Mouse (Mus musculus): ENCODE data around the gene Rnf5. TPM values are rescaled to one million over a fixed set of nuclear protein-coding genes. Genes with fewer than 3 reads are reported as not detected.

Rnf5 gene
- polyA plus RNA-seq, 1 experiment from 2014 or later: 104 TPM

DNA sequence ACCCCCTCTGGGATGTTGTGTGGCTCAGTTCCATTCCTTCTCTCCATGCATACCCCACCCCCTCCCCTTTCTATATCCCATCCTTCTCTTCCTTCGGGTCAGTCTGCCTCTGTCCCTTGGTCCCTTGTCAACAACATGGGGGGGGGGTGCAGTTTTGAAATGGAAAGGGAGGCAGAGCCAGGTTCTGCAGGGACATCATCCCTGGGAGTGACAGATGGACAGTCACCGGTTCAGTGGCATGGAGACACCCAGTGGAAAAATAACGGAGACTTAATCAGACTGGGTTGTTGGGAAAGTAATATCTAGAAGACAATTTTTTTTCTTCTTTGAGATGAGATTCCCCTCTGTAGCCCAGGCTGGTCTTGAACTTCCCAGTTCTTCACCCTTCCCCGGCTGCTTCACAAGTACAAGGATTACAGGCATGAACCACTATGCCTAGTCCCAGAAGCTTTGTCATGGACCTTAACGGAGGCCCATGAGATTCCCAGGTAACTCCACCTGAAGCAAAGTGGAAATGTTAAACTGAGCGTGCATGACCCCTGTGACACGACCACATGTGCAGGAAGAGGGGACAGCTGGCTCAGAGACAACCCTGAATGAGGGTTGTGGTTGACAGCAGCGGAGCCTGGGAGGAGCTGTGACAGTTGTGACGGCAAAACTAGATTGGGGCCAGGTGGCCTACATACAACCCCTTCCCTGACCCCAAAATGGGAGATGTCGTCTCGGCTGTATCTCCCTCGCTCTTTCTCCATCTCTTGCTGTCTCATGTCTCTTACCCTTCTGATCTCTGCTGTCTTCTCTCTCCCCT is 26.5 kb upstream of the Rnf5 start:
- 20% methylated on average over 12 of the region's 12 CpGs for WGBS
- ATAC-seq (ENCODE audit: insufficient number of reproducible peaks, insufficient read depth, low FRiP score, low read depth): no peak
- no peaks in the 10 kb centered on the region; the same call in 1 of the 2 replicates for H3K36me3 ChIP-seq (ENCODE audit: control insufficient read depth, insufficient read depth, low read length)
- H3K27me3 ChIP-seq (ENCODE audit: control insufficient read depth, insufficient read depth, low read length): peaks cover 22% of the 10 kb centered on the region
- peak overlapping the region; percentile 56 for H3K4me2 ChIP-seq (replicated peaks; ENCODE audit: low read depth, low read length)
- H3K4me3 ChIP-seq (ENCODE audit: low read depth, low read length): peak overlapping the region; percentile 16
- H3K27ac ChIP-seq (ENCODE audit: low read length): no peak overlapping the region
- H3K9me3 ChIP-seq (ENCODE audit: control insufficient read depth, low read depth, low read length): no peaks in the 10 kb centered on the region
- H3K9ac ChIP-seq (replicated peaks; ENCODE audit: low read depth, low read length): no peak overlapping the region
- H3K4me1 ChIP-seq (ENCODE audit: control insufficient read depth, insufficient read depth, low read length): peaks cover 42% of the 10 kb centered on the region

- H3K27me3 ChIP-seq (ENCODE audit: control insufficient read depth, insufficient read depth, low read length): peaks cover 22% of the 10 kb centered on the region
- H3K4me2 ChIP-seq (replicated peaks; ENCODE audit: low read depth, low read length): peak within 1 kb of the TSS; percentile 56
- H3K9me3 ChIP-seq (ENCODE audit: control insufficient read depth, low read depth, low read length): no peaks in the 10 kb centered on the region
- ATAC-seq (ENCODE audit: insufficient number of reproducible peaks, insufficient read depth, low FRiP score, low read depth): no peak
- peak within 1 kb of the TSS; percentile 69 for H3K4me3 ChIP-seq (ENCODE audit: low read depth, low read length)
- no peaks in the 10 kb centered on the region; the same call in 1 of the 2 replicates for H3K36me3 ChIP-seq (ENCODE audit: control insufficient read depth, insufficient read depth, low read length)
- H3K4me1 ChIP-seq (ENCODE audit: control insufficient read depth, insufficient read depth, low read length): peaks cover 42% of the 10 kb centered on the region
- 2% methylated on average over 16 of the region's 16 CpGs for WGBS
- peak within 1 kb of the TSS; percentile 72; the same call in 1 of the 2 replicates for H3K9ac ChIP-seq (replicated peaks; ENCODE audit: low read depth, low read length)
- peak within 1 kb of the TSS; percentile 97 for H3K27ac ChIP-seq (ENCODE audit: low read length)
Measured at GRCm38 (mm10) chr17:34629221-34629751, 25.8 kb upstream of the Rnf5 start, which contains the start of gene Prrt1. Gene Prrt1, plus strand, starts transcription at chr17:34629533.

GRCm38 (mm10) chr17:34628644-34628967 is 25.1 kb upstream of the Rnf5 start:
- Histone ChIP-seq H3K4me3 (ENCODE audit: low read depth, low read length) (peak overlapping the region; percentile 69), H3K27me3 (ENCODE audit: control insufficient read depth, insufficient read depth, low read length) (peaks cover 22% of the 10 kb centered on the region), H3K4me2 (replicated peaks; ENCODE audit: low read depth, low read length) (peak overlapping the region; percentile 56), H3K36me3 (ENCODE audit: control insufficient read depth, insufficient read depth, low read length) (no peaks in the 10 kb centered on the region; the same call in 1 of the 2 replicates), H3K4me1 (ENCODE audit: control insufficient read depth, insufficient read depth, low read length) (peaks cover 42% of the 10 kb centered on the region), H3K27ac (ENCODE audit: low read length) (peak overlapping the region; percentile 97), H3K9ac (replicated peaks; ENCODE audit: low read depth, low read length) (peak overlapping the region; percentile 72; the same call in 1 of the 2 replicates), H3K9me3 (ENCODE audit: control insufficient read depth, low read depth, low read length) (no peaks in the 10 kb centered on the region)
- 28% methylated on average over 5 of the region's 5 CpGs for WGBS
- ATAC-seq (ENCODE audit: insufficient number of reproducible peaks, insufficient read depth, low FRiP score, low read depth): no peak

- peak within 1 kb of the TSS; percentile 56 for H3K4me2 ChIP-seq (replicated peaks; ENCODE audit: low read depth, low read length)
- H3K4me1 ChIP-seq (ENCODE audit: control insufficient read depth, insufficient read depth, low read length): peaks cover 42% of the 10 kb centered on the region
- H3K9ac ChIP-seq (replicated peaks; ENCODE audit: low read depth, low read length): peak within 1 kb of the TSS; percentile 72
- H3K4me3 ChIP-seq (ENCODE audit: low read depth, low read length): peak within 1 kb of the TSS; percentile 69
- H3K27ac ChIP-seq (ENCODE audit: low read length): peak within 1 kb of the TSS; percentile 97
- H3K9me3 ChIP-seq (ENCODE audit: control insufficient read depth, low read depth, low read length): no peaks in the 10 kb centered on the region
- WGBS: 3% methylated on average over 29 of the region's 29 CpGs
- peaks cover 2% of the 10 kb centered on the region; the same call in 1 of the 2 replicates for H3K36me3 ChIP-seq (ENCODE audit: control insufficient read depth, insufficient read depth, low read length)
- H3K27me3 ChIP-seq (ENCODE audit: control insufficient read depth, insufficient read depth, low read length): peaks cover 22% of the 10 kb centered on the region
- 0 out of 2 replicates have a peak, but pooled peaks have one; percentile 11 for ATAC-seq (ENCODE audit: insufficient number of reproducible peaks, insufficient read depth, low FRiP score, low read depth)
Measured at GRCm38 (mm10) chr17:34627943-34628643, 24.6 kb upstream of the Rnf5 start, which contains the start of gene Ppt2. Gene Ppt2, minus strand, starts transcription at chr17:34628510.

GRCm38 (mm10) chr17:34627093-34627942 is 23.8 kb upstream of the Rnf5 start:
- WGBS: under 1% methylated on average over 41 of the region's 45 CpGs
- ATAC-seq (ENCODE audit: insufficient number of reproducible peaks, insufficient read depth, low FRiP score, low read depth): peak; percentile 85
- H3K9ac ChIP-seq (replicated peaks; ENCODE audit: low read depth, low read length): peak overlapping the region; percentile 72
- peak overlapping the region; percentile 69 for H3K4me3 ChIP-seq (ENCODE audit: low read depth, low read length)
- H3K27me3 ChIP-seq (ENCODE audit: control insufficient read depth, insufficient read depth, low read length): peaks cover 22% of the 10 kb centered on the region
- H3K27ac ChIP-seq (ENCODE audit: low read length): peak overlapping the region; percentile 97
- peak overlapping the region; percentile 56 for H3K4me2 ChIP-seq (replicated peaks; ENCODE audit: low read depth, low read length)
- no peaks in the 10 kb centered on the region for H3K9me3 ChIP-seq (ENCODE audit: control insufficient read depth, low read depth, low read length)
- H3K4me1 ChIP-seq (ENCODE audit: control insufficient read depth, insufficient read depth, low read length): peaks cover 42% of the 10 kb centered on the region
- peaks cover 10% of the 10 kb centered on the region; the same call in 1 of the 2 replicates for H3K36me3 ChIP-seq (ENCODE audit: control insufficient read depth, insufficient read depth, low read length)

DNA sequence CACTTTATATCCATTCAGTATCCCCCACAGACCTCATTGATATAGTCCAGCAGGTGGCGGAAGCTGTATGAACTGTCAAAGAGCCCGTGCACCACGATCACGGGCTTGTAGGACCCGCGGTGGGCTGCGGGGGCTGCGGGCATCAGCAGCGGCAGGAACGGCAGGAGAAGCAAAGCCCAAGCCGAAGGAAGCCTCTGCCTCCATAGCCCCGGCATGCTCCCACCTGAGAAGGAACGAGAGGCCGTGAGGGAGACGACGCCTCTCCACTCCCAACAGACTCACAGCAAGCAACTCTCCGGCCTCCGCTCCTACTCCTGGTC is 23.2 kb upstream of the Rnf5 start:
- H3K36me3 ChIP-seq (ENCODE audit: control insufficient read depth, insufficient read depth, low read length): peaks cover 15% of the 10 kb centered on the region; the same call in 1 of the 2 replicates
- H3K4me2 ChIP-seq (replicated peaks; ENCODE audit: low read depth, low read length): peak overlapping the region; percentile 56
- 1% methylated on average over 18 of the region's 18 CpGs for WGBS
- peaks cover 20% of the 10 kb centered on the region for H3K27me3 ChIP-seq (ENCODE audit: control insufficient read depth, insufficient read depth, low read length)
- peaks cover 39% of the 10 kb centered on the region for H3K4me1 ChIP-seq (ENCODE audit: control insufficient read depth, insufficient read depth, low read length)
- H3K9ac ChIP-seq (replicated peaks; ENCODE audit: low read depth, low read length): peak overlapping the region; percentile 50; the same call in 1 of the 2 replicates
- H3K9me3 ChIP-seq (ENCODE audit: control insufficient read depth, low read depth, low read length): no peaks in the 10 kb centered on the region
- ATAC-seq (ENCODE audit: insufficient number of reproducible peaks, insufficient read depth, low FRiP score, low read depth): no peak
- peak overlapping the region; percentile 69 for H3K4me3 ChIP-seq (ENCODE audit: low read depth, low read length)
- H3K27ac ChIP-seq (ENCODE audit: low read length): peak overlapping the region; percentile 97

DNA sequence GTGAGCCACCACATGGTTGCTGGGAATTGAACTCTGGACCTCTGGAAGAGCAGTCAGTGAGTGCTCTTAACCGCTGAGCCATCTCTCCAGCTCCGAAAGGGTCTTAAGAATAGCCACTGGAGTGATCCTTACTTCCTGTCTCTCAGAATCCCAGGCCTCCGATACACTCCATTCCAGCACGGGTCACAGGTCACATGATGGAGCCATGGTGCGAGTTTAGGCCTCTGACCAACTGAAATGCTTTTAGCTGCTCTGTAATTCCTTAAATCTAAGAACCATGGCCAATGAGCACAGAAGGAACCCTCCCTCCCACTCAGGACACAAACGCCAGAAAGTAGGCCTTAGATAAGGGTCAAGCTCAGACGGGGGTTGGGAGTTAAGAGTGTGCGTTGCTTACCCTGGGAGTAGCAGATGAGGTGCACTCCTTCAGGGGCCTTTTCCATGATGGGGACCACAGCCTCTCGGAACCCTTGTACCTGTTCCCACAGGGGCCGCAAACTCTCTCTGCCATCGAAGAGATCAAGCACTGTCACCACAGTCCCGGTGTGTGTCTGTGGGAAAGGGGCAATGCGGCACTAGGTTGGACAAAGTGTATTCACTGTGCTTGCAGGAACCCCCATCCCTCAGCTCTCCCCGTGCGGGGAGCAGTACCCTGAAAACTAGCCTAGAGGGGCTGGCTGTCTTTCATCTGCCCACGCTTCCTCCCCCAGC is 22.7 kb upstream of the Rnf5 start:
- no peak for ATAC-seq (ENCODE audit: insufficient number of reproducible peaks, insufficient read depth, low FRiP score, low read depth)
- Histone ChIP-seq H3K4me2 (replicated peaks; ENCODE audit: low read depth, low read length) (peak overlapping the region; percentile 56), H3K9me3 (ENCODE audit: control insufficient read depth, low read depth, low read length) (no peaks in the 10 kb centered on the region), H3K9ac (replicated peaks; ENCODE audit: low read depth, low read length) (peak overlapping the region; percentile 50; the same call in 1 of the 2 replicates), H3K4me3 (ENCODE audit: low read depth, low read length) (peak overlapping the region; percentile 69), H3K4me1 (ENCODE audit: control insufficient read depth, insufficient read depth, low read length) (peaks cover 34% of the 10 kb centered on the region), H3K27me3 (ENCODE audit: control insufficient read depth, insufficient read depth, low read length) (peaks cover 15% of the 10 kb centered on the region), H3K27ac (ENCODE audit: low read length) (peak overlapping the region; percentile 97; the same call in 1 of the 2 replicates), H3K36me3 (ENCODE audit: control insufficient read depth, insufficient read depth, low read length) (peaks cover 15% of the 10 kb centered on the region; the same call in 1 of the 2 replicates)
- WGBS: 50% methylated on average over 16 of the region's 16 CpGs

Measured in stomach, embryonic 14.5 days (tissue).